Mouse (Mus musculus) adrenal gland, adult 10 weeks (tissue): Measurements from ENCODE around the gene Gm7029. TPM values are rescaled to one million over a fixed set of nuclear protein-coding genes. Genes with fewer than 3 reads are reported as not detected.

Source experiments
- polyA plus RNA-seq: library from polyadenylated mRNA; stranded (reverse); fragments of 350-450 nt; fragmentation: Illumina TruSeq; extraction: RNeasy Lipid Tissue Mini Kit (QIAGEN cat#74804); gene quantifications from one replicate; pipeline ENCODE4 v1.2.3, GENCODE M21; 2014; ENCODE audit warnings: low read depth, low replicate concordance

Gene Gm7029
- not detected for polyA plus RNA-seq

GRCm38 (mm10) chr17:33873537-33873936 is at the start of gene Gm7029:
Gene Gm7029, plus strand, starts transcription at chr17:33873837.

GRCm38 (mm10) chr17:33824084-33824996 is 49.3 kb upstream of the Gm7029 start, which contains the start of the genes Rps28 and Ndufa7:
Gene Rps28, minus strand, starts transcription at chr17:33824562.
Gene Ndufa7, plus strand, starts transcription at chr17:33824572.

DNA sequence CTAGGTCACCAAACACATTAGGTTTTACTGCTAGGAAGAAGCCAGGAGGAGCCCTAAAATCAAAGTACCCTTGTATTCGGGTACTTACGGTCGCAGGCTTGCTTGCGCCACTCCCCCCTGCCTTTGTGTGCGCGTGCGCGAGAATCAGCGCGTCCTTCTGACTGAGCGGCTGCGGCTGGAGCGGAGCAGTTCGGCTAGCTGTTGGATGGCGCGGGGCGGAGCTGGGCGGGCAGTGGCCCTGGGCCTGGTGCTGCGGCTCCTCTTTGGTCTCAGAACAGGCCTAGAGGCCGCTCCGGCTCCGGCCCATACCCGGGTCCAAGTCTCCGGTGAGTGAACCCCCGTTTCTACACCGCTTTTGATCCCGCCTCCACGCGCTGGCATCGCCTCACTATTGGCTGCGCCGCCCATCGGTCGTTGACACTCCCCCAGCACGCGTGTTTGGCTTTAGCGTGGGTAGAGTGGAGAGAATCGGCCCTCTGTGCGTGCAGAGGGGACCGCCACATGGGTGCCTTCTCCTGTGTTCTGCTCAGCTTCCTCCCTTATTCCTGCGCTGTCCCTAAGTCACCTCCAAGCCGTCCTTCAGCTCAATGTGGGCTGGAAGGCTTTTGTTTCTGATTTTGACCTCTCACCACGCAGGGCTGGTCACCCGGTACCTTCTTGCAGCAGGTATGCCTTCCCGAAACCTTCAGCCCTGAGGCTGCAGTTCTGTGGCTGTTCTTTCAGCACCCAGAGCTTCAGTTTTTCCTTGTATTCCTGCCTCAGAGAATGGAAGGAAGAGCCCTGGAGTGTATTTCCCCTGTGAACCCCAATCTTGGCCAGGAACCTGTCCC is 30.5 kb upstream of the Gm7029 start, which contains the start of gene Cd320:
Gene Cd320, plus strand, starts transcription at position 126 of the 830 bp plus-strand sequence.

GRCm38 (mm10) chr17:33890533-33891059 is 17.0 kb downstream of the Gm7029 start, which contains the start of gene Kifc1:
Gene Kifc1, minus strand, starts transcription at chr17:33890661.

GRCm38 (mm10) chr17:33904835-33905234 is 31.2 kb downstream of the Gm7029 start, which contains the start of gene Platr17:
Gene Platr17, plus strand, starts transcription at chr17:33905135.

DNA sequence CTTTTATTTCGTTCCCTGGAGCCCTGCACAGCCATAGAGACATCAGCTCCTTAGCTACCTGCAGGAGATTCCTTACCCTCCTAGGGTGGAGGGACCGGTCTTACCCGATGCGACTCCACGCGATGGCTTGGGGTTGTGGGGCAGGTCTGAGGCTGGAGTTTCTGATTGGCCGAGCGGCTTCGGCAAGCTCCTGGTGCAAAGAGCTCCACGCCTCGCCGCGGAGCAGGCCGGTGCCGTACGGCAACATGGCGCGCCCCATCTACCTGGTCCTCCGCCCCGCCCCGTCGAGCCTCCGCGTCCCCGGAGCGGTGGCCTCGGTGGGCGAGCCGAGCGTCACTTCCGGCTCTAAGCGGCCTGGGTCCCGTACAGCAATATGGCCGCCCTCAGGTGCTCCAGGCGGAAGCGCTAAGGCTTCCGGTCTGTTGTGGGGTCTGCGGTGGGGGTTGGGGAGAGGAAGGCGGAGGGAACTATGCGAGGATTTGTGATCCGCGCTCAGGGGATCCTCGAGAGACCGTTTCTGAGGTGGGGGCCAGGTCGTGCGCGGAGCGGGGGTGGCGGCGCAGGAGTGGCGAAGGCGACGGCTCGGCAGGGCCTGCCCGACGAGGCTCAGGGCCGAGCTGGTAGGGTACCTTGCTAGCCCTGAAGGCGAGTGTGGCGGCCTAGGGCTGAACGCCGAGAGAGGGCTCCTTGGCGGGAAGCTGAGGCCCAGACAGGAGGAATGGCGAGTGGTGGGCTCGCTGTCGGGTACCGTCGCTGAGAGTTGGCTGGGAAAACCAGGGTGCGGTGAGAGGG is 35.6 kb downstream of the Gm7029 start, which contains the start of gene Daxx:
Gene Daxx, plus strand, starts transcription at position 338 of the 792 bp plus-strand sequence.

GRCm38 (mm10) chr17:33915671-33916250 is 42.1 kb downstream of the Gm7029 start, which contains the start of the genes Tapbp and Zbtb22:
Gene Tapbp, plus strand, starts transcription at chr17:33915899.
Gene Zbtb22, plus strand, starts transcription at chr17:33915904.

Other genes with a start within 250 kb of the Gm7029 start
- 2.3 TPM for gene Zfp414, start 244.7 kb upstream of the Gm7029 start, polyA plus RNA-seq
- not detected for gene Pram1, start 235.8 kb upstream of the Gm7029 start, polyA plus RNA-seq
- 396 TPM for gene Hnrnpm, start 187.0 kb upstream of the Gm7029 start, polyA plus RNA-seq
- 39.7 TPM for gene March2, start 155.2 kb upstream of the Gm7029 start, polyA plus RNA-seq
- gene Rab11b, start 113.3 kb upstream of the Gm7029 start, polyA plus RNA-seq = 40.2 TPM
- 4.9 TPM for gene Angptl4, start 92.0 kb upstream of the Gm7029 start, polyA plus RNA-seq
- gene Kank3, start 63.3 kb upstream of the Gm7029 start, polyA plus RNA-seq = 17.0 TPM
- gene Rps28, start 49.3 kb upstream of the Gm7029 start, polyA plus RNA-seq = 62.1 TPM
- gene Ndufa7, start 49.3 kb upstream of the Gm7029 start, polyA plus RNA-seq = 29.1 TPM
- gene Cd320, start 30.7 kb upstream of the Gm7029 start, polyA plus RNA-seq = 7.3 TPM
- not detected for gene Kifc1, start 16.8 kb downstream of the Gm7029 start, polyA plus RNA-seq
- gene Platr17, start 31.3 kb downstream of the Gm7029 start, polyA plus RNA-seq = not detected
- gene Daxx, start 35.6 kb downstream of the Gm7029 start, polyA plus RNA-seq = 9.9 TPM
- gene Tapbp, start 42.1 kb downstream of the Gm7029 start, polyA plus RNA-seq = 43.1 TPM
- 1.3 TPM for gene Zbtb22, start 42.1 kb downstream of the Gm7029 start, polyA plus RNA-seq
- gene Rgl2, start 55.7 kb downstream of the Gm7029 start, polyA plus RNA-seq = 3.8 TPM
- gene Pfdn6, start 66.5 kb downstream of the Gm7029 start, polyA plus RNA-seq = 14.8 TPM
- 0.70 TPM for gene Wdr46, start 66.8 kb downstream of the Gm7029 start, polyA plus RNA-seq
- 0.35 TPM for gene B3galt4, start 77.7 kb downstream of the Gm7029 start, polyA plus RNA-seq
- 6.1 TPM for gene Vps52, start 82.0 kb downstream of the Gm7029 start, polyA plus RNA-seq
- 17.8 TPM for gene Rps18, start 82.2 kb downstream of the Gm7029 start, polyA plus RNA-seq
- 201 TPM for gene H2-K1, start 126.5 kb downstream of the Gm7029 start, polyA plus RNA-seq
- 1.9 TPM for gene Ring1, start 150.8 kb downstream of the Gm7029 start, polyA plus RNA-seq
- gene H2-Ke6, start 154.2 kb downstream of the Gm7029 start, polyA plus RNA-seq = 6.8 TPM
- 0.82 TPM for gene Slc39a7, start 157.8 kb downstream of the Gm7029 start, polyA plus RNA-seq
- gene Rxrb, start 158.0 kb downstream of the Gm7029 start, polyA plus RNA-seq = 0.99 TPM
- not detected for gene Col11a2, start 165.6 kb downstream of the Gm7029 start, polyA plus RNA-seq
- gene H2-Oa, start 218.5 kb downstream of the Gm7029 start, polyA plus RNA-seq = not detected
- not detected for gene H2-DMa, start 245.7 kb downstream of the Gm7029 start, polyA plus RNA-seq
- gene Brd2, start 248.8 kb downstream of the Gm7029 start, polyA plus RNA-seq = 272 TPM